Mouse (Mus musculus) brown adipose tissue, adult 24 weeks (tissue): Measurements from ENCODE around the gene Ldb1. TPM values are rescaled to one million over a fixed set of nuclear protein-coding genes. Genes with fewer than 3 reads are reported as not detected.
A peak's percentile ranks its signal among the peaks of the same experiment; 100 is the strongest.

ENCODE experiments used
- H3K27ac ChIP-seq: fragments of 200-500 bp; replicated peaks from 2 replicates; pipeline ENCODE4 v1.5.1; 2012; ENCODE audit warnings: low read depth, mild to moderate bottlenecking, low read length
- H3K4me1 ChIP-seq: fragments of 200-500 bp; 2 replicates; pipeline ENCODE4 v1.6.1; 2012; ENCODE audit warnings: low read length, mixed read lengths; ENCODE audit not compliant: control insufficient read depth, insufficient read depth, insufficient read length
- H3K4me3 ChIP-seq: fragments of 200-500 bp; 2 replicates; pipeline ENCODE4 v1.5.1; 2012; ENCODE audit warnings: low read depth, mild to moderate bottlenecking, low read length, moderate library complexity; ENCODE audit not compliant: insufficient read depth
- polyA plus RNA-seq: library from polyadenylated mRNA; stranded (reverse); fragments of >200 nt; gene quantifications from 2 replicates; pipeline ENCODE4 v1.2.4, GENCODE M21; 2012; ENCODE audit not compliant: missing spikeins, insufficient read depth, insufficient read length

Gene Ldb1
- polyA plus RNA-seq: 23.9 and 26.5 TPM in 2 replicates

GRCm38 (mm10) chr19:46044993-46045695, at the start of gene Ldb1:
Gene Ldb1 (minus strand): TSS chr19:46045214.
- Histone ChIP-seq H3K4me3 (peak within 1 kb of the TSS; percentile 95), H3K27ac (peak within 1 kb of the TSS; percentile 95), H3K4me1 (peaks cover 23% of the 10 kb centered on the region)

GRCm38 (mm10) chr19:46094144-46094543, 49.1 kb upstream of the Ldb1 start:
- H3K4me3 ChIP-seq: no peak overlapping the region
- H3K27ac ChIP-seq: no peak overlapping the region
- H3K4me1 ChIP-seq: no peaks in the 10 kb centered on the region

- H3K27ac ChIP-seq: no peak overlapping the region
- no peaks in the 10 kb centered on the region for H3K4me1 ChIP-seq
- H3K4me3 ChIP-seq: no peak overlapping the region
These were observed 46.6 kb upstream of the Ldb1 start for GRCm38 (mm10) chr19:46091641-46092040.

GRCm38 (mm10) chr19:46087871-46088270, 42.9 kb upstream of the Ldb1 start:
- H3K27ac ChIP-seq: no peak overlapping the region

GRCm38 (mm10) chr19:46086337-46086736, 41.3 kb upstream of the Ldb1 start:
- H3K27ac ChIP-seq: no peak overlapping the region
- no peaks in the 10 kb centered on the region for H3K4me1 ChIP-seq
- H3K4me3 ChIP-seq: no peak overlapping the region

More at GRCm38 (mm10) chr19:46087871-46088270, 42.9 kb upstream of the Ldb1 start:
- Histone ChIP-seq H3K4me1 (no peaks in the 10 kb centered on the region), H3K4me3 (no peak overlapping the region)

- no peak overlapping the region for H3K27ac ChIP-seq
- H3K4me3 ChIP-seq: no peak overlapping the region
- no peaks in the 10 kb centered on the region for H3K4me1 ChIP-seq
These were observed 40.2 kb upstream of the Ldb1 start for GRCm38 (mm10) chr19:46085185-46085584.

GRCm38 (mm10) chr19:46078535-46078934, 33.5 kb upstream of the Ldb1 start:
- Histone ChIP-seq H3K27ac (no peak overlapping the region), H3K4me1 (0 out of 2 replicates have a peak, but pooled peaks cover 6% of the 10 kb centered on the region), H3K4me3 (no peak overlapping the region)

- Histone ChIP-seq H3K27ac (peak within 1 kb of the TSS; percentile 59), H3K4me3 (peak within 1 kb of the TSS; percentile 90)
These were observed 30.9 kb upstream of the Ldb1 start, which contains the start of gene Nolc1 for GRCm38 (mm10) chr19:46075616-46076607. Gene Nolc1 (plus strand): TSS chr19:46075863.

GRCm38 (mm10) chr19:46074266-46074665, 29.3 kb upstream of the Ldb1 start:
- no peak overlapping the region for H3K4me3 ChIP-seq
- no peak overlapping the region for H3K27ac ChIP-seq
- 0 out of 2 replicates have a peak, but pooled peaks cover 6% of the 10 kb centered on the region for H3K4me1 ChIP-seq

More at GRCm38 (mm10) chr19:46075616-46076607, 30.9 kb upstream of the Ldb1 start, which contains the start of gene Nolc1:
- 0 out of 2 replicates have a peak, but pooled peaks cover 6% of the 10 kb centered on the region for H3K4me1 ChIP-seq

- H3K4me3 ChIP-seq: no peak overlapping the region
- 0 out of 2 replicates have a peak, but pooled peaks cover 6% of the 10 kb centered on the region for H3K4me1 ChIP-seq
- no peak overlapping the region for H3K27ac ChIP-seq
These were observed 28.3 kb upstream of the Ldb1 start for GRCm38 (mm10) chr19:46073285-46073684.

GRCm38 (mm10) chr19:46068054-46068453, 23.0 kb upstream of the Ldb1 start:
- Histone ChIP-seq H3K4me1 (no peaks in the 10 kb centered on the region), H3K4me3 (no peak overlapping the region), H3K27ac (no peak overlapping the region)

- peaks cover 5% of the 10 kb centered on the region; the same call in 1 of the 2 replicates for H3K4me1 ChIP-seq
These were observed 15.8 kb upstream of the Ldb1 start for GRCm38 (mm10) chr19:46060845-46061244.

GRCm38 (mm10) chr19:46058466-46058865, 13.5 kb upstream of the Ldb1 start:
- H3K4me1 ChIP-seq: peaks cover 5% of the 10 kb centered on the region; the same call in 1 of the 2 replicates
- no peak overlapping the region for H3K27ac ChIP-seq
- H3K4me3 ChIP-seq: no peak overlapping the region

More at GRCm38 (mm10) chr19:46060845-46061244, 15.8 kb upstream of the Ldb1 start:
- Histone ChIP-seq H3K27ac (no peak overlapping the region), H3K4me3 (no peak overlapping the region)

- H3K4me1 ChIP-seq: peaks cover 5% of the 10 kb centered on the region; the same call in 1 of the 2 replicates
- peak overlapping the region; percentile 87 for H3K4me3 ChIP-seq
- H3K27ac ChIP-seq: peak overlapping the region; percentile 86
These were observed 12.1 kb upstream of the Ldb1 start for GRCm38 (mm10) chr19:46056947-46057607.
